Mouse (Mus musculus) cerebellum, adult 2 months (tissue): ENCODE data around the gene Nfkbia. TPM values are rescaled to one million over a fixed set of nuclear protein-coding genes. Genes with fewer than 3 reads are reported as not detected.
A peak's percentile ranks its signal among the peaks of the same experiment; 100 is the strongest.

Source experiments
- DNase-seq, 2 experiments: peaks; one replicate each; pipeline ENCODE4 v3.0.0; 2021
- H3K27ac ChIP-seq: fragments of 200-500 bp; 2 replicates; pipeline ENCODE4 v1.5.1; 2012; ENCODE audit warnings: low read length, control low read depth, inconsistent platforms; ENCODE audit not compliant: insufficient read depth
- H3K27me3 ChIP-seq: fragments of 200-500 bp; 2 replicates; pipeline ENCODE4 v1.6.1; 2012; ENCODE audit warnings: inconsistent platforms, mild to moderate bottlenecking, low read length, moderate library complexity; ENCODE audit not compliant: control insufficient read depth, insufficient read depth
- H3K4me1 ChIP-seq: fragments of 200-500 bp; 2 replicates; pipeline ENCODE4 v1.6.1; 2011; ENCODE audit warnings: low read length; ENCODE audit not compliant: control insufficient read depth, insufficient read depth
- H3K4me3 ChIP-seq: fragments of 200-500 bp; replicated peaks from 2 replicates; pipeline ENCODE3; 2011; ENCODE audit warnings: mild to moderate bottlenecking, low read depth, low read length, control low read depth; ENCODE audit not compliant: insufficient read depth
- CTCF ChIP-seq: fragments of 200-500 bp; IDR thresholded peaks from 2 replicates; pipeline ENCODE4 v1.5.1; 2011; ENCODE audit warnings: low read depth, mild to moderate bottlenecking, control low read depth, low read length, moderate library complexity, borderline replicate concordance; ENCODE audit not compliant: insufficient read depth
- POLR2A ChIP-seq: fragments of 200-500 bp; IDR thresholded peaks from 2 replicates; pipeline ENCODE4 v1.6.1; 2011; ENCODE audit warnings: low read length, control low read depth, borderline replicate concordance; ENCODE audit not compliant: insufficient read depth
- WGBS: fragments of 180-500 bp; shearing (Covaris S2); methylation state at CpG from one replicate; pipeline ENCODE4 v1.1.7; 2018; 5-methylcytosine and 5-hydroxymethylcytosine counted together
- polyA plus RNA-seq: library from polyadenylated mRNA; depleted of rRNA; stranded (reverse); fragments of >200 nt; gene quantifications from 2 replicates; pipeline ENCODE4 v1.2.3, GENCODE M21; 2012

The Nfkbia gene
- polyA plus RNA-seq, 1 experiment: 39.1 TPM

DNA sequence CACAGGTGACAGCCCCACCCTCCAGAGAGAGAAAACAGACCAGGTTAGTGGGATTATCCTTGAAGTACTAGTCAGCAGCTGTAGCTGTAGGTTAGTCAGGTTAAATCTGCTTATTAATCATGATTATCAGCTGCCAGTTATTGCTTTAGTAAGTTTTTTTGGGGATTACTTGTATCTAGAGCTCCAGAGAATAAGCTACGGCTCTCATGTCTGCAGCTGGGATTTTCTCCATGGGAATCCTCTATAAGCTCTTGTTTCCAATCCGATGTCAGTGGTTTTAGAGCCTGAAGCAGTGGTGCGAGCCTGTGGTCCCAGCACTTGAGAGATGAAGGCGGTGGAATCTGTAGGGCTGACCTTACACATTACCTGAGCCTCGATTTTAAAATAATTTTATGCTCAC is 16.4 kb upstream of the Nfkbia start:
- Histone ChIP-seq H3K4me1 (no peaks in the 10 kb centered on the region), H3K4me3 (no peak overlapping the region), H3K27ac (no peak overlapping the region), H3K27me3 (no peaks in the 10 kb centered on the region)
- no peak for TF ChIP-seq CTCF
- no peak for TF ChIP-seq POLR2A
- no peak for DNase-seq
- 89% methylated on average over 5 of the region's 5 CpGs for WGBS

DNA sequence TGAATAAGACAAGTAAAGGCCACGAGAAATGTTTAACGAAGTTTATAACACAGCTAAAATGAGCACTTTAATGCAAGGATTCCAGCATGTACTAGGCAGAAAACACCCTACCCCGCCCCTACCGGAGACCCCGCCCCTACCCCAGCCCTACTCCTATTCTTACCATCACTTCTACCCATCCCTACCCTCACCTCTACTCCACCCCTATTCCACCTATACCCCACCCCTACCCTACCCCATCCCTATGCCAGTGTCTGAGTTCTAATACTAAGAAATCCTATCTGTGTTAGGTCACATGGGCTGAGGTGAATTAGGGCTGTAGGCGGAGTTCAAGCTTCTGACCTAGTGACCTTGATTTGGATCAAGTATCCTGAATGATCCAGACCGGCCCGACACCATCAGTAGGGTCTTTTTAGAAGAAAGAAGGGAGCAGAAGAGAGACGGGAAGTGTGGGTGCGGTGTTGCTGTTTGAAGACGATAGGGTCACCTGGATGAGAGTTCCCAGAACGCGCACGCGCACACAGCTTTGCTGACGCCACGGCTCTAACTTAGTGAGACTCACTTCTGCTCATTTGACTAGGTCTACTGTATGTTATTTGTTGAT is 15.0 kb upstream of the Nfkbia start:
- TF ChIP-seq CTCF (no peak), POLR2A (no peak)
- Histone ChIP-seq H3K27me3 (no peaks in the 10 kb centered on the region), H3K4me3 (no peak overlapping the region), H3K27ac (no peak overlapping the region), H3K4me1 (no peaks in the 10 kb centered on the region)
- 90% methylated on average over 17 of the region's 17 CpGs for WGBS
- DNase-seq: no peak

DNA sequence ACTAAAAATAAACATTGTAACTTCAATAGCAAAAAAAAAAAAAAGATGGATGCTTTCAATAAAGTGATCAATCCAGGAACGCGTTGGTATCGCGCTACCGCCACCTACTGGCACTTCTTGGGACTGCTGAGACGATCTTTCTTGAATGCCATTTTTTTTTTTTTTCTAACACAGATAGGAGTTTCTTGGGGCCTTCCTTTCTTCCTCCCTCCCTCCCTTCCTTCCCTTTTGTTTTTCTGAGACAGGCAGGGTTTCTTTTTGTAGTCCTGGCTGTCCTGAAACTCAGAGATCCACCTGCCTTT is 13.5 kb upstream of the Nfkbia start:
- Histone ChIP-seq H3K4me1 (no peaks in the 10 kb centered on the region), H3K27me3 (no peaks in the 10 kb centered on the region), H3K27ac (no peak overlapping the region), H3K4me3 (no peak overlapping the region)
- peak; percentile 84 for TF ChIP-seq CTCF
- no peak for TF ChIP-seq POLR2A
- 1% methylated on average over 6 of the region's 6 CpGs for WGBS
- DNase-seq: peak in 1 of 2 experiments; percentile 54

DNA sequence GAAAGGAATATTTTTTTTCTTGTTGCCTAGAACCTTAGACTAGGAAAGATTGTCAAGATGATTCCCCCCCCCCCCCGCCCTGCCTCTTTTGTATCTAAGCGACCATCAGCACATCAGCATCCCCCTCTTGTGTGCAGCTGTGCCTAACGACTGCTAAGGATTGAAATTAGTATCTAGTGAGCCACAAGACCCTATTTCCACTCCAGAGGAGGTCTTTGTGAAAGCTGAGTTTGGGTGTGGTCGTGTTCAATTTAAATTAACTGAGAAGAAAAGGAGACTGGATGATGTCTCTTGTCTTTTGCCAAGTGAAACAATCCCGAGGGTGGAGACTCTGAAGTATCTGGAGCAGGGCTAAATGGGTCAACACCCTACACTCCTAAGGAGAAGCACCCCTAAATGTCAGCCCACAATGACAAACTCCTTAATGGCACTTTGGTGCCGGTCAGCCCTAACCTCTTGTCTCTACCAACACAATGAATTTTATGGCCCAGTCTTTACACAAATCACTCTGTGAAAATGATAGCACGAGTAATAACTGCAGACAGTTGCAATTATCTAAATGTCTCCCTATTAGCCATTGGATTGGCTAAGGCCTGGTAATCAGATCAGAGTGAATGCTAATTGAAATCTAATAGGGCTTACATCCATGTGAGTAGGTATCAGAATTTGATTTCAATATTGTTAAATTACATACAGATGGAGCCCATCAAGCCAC is 13.0 kb upstream of the Nfkbia start:
- no peak for DNase-seq
- H3K27ac ChIP-seq: no peak overlapping the region
- 56% methylated on average over 7 of the region's 7 CpGs for WGBS

DNA sequence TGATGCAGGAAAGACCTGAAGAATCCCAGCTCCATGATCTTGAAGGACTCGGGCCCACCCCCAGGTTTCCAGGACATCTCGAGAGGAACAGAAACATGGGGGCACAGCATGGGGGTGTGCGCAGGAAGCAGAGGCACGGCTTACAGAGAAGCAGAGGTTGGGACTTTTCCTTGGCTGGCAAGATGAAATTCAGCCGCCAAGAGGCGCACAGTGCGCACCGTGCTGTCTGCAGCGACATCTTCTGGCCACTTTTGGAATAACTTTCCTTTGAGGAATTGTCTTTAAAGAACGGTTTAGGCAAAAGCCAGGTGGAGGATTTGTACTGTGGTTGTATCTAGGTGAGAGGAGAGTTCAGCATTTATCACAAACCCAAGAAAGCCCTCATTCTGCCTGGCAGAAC is 6.6 kb upstream of the Nfkbia start:
- TF ChIP-seq CTCF (peak; percentile 100), POLR2A (no peak)
- under 1% methylated on average over 10 of the region's 10 CpGs for WGBS
- no peaks in the 10 kb centered on the region for H3K4me1 ChIP-seq

More for the DNA sequence above, 13.0 kb upstream of the Nfkbia start:
- Histone ChIP-seq H3K4me1 (no peaks in the 10 kb centered on the region), H3K27me3 (no peaks in the 10 kb centered on the region), H3K4me3 (no peak overlapping the region)
- TF ChIP-seq CTCF (no peak), POLR2A (no peak)

DNA sequence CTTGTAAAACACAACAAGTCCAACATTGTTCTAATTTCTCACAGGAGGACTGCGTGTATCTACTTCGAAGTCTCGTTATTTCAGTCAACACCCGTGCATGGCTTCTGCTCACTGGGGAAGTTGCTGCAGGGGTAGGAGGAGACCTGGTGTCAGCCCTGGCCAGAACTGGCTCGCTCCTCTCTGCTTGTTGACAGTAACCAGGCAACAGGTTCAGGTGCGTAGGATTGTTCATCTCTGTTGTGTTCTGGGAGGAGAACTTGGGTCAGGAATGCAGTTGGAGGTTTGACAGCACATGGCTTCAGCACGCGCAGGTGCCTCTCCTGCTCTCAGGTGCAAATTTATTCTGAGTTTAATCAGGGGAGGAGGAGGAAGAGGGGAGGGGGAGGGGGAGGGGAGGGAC is 5.3 kb upstream of the Nfkbia start:
- Histone ChIP-seq H3K27me3 (no peaks in the 10 kb centered on the region), H3K27ac (no peak overlapping the region), H3K4me1 (no peaks in the 10 kb centered on the region), H3K4me3 (no peak overlapping the region)
- TF ChIP-seq POLR2A (no peak), CTCF (no peak)
- no peak for DNase-seq
- WGBS: 74% methylated on average over 8 of the region's 8 CpGs

More for the DNA sequence above, 6.6 kb upstream of the Nfkbia start:
- Histone ChIP-seq H3K4me3 (no peak overlapping the region), H3K27ac (no peak overlapping the region), H3K27me3 (no peaks in the 10 kb centered on the region)
- DNase-seq: peak; percentile 70 to 79

DNA sequence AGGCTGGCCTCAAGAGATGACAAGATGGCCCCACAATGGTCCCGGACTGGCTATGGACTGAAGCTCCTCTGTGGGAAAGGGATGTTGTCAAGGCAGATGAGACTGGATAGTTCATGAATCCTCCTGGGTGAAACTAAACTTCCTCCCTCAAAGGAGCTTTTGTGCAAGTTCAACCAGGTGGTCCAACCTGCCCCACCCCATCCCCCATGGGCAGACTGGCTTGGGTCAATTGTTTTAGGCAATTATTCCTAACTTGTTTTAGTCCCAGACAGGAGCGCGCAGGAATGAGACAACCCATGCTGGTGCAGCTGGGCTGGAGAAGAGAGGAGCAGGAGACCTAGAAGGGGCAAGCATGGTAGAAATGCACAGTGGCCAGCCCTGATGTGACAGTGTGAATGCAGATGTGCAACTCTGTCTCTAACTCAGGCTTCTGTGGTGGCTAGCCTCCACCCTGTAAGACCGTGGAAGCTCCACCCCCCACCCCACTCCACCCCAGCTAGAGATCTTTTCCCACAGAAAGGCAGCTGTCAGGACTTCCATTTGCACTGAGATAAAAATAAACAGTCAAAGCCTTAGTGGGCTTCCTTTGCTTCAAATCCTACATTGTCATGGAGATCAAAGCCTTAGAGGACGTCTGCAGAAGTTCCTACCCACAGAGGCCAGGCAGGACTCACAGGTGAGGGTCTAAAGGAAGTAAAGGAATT is 3.6 kb upstream of the Nfkbia start:
- no peak for DNase-seq
- no peak overlapping the region for H3K4me3 ChIP-seq
- WGBS: 89% methylated on average over 5 of the region's 5 CpGs
- H3K27ac ChIP-seq: no peak overlapping the region
- no peak for TF ChIP-seq POLR2A
- TF ChIP-seq CTCF: no peak
- no peaks in the 10 kb centered on the region for H3K4me1 ChIP-seq
- no peaks in the 10 kb centered on the region for H3K27me3 ChIP-seq
